Mouse (Mus musculus): Measurements from ENCODE around the gene Polr2j.
"Not testable (repeated sequence)": the region's sequence is repeated elsewhere in the genome, so short reads cannot be mapped to it uniquely, and the experiment has no call there.

The Polr2j gene

DNA sequence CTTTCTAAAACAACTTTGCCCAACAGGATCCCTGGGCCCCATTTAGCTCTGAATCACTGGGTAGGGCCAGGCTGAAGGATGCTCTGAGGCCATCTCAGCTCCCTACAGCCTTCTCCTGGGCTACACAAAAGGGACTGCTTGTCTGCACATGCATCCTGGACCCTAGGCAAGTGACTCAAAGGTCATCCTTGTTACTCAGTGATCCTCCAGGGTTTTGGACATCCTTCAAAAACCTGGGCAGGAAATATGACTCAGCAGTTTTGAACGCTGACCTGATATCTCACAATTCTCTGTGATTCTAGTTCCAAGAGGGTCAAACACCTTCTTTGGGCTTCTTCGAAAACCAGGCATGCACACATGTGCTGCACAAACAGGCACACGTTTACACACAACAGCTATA lies 7.4 kb upstream of the Polr2j start:
- no peak for DNase-seq

DNA sequence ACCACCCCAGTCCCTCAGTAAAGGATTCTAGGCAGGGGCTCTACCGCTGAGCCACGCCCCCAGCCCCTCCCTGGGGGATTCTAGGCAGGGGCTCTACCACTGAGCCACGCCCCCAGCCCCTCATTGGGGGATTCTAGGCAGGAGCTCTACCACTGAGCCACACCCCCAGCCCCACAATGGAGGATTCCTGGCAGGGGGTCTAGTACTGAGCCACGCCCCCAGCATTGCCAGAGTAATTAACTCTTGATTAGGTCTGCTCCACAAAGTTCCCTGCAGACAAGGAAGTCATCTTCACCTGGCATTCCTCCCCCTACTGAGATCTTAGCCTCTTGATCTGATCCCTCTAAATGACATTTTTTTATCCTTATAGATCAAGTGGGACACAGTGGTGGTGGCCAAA lies 2.9 kb upstream of the Polr2j start:
- DNase-seq = not testable (repeated sequence)

DNA sequence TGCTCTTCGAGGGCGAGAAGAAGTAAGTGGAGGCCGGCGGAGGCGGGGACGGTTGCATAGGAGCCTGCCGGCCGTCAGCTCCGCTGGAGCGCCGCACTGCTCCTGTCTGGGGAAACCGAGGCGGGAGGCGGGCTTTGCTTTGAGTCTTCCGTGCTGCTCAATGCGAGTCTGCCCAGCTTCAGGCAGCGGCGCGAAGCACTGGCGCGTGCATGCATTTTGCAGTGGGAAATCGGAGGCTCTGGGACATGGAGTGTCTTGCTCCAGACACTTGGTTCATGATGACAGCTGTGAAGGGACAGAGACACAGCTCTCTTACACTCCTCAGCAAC lies 317 bp downstream of the Polr2j start:
- no peak for DNase-seq

DNA sequence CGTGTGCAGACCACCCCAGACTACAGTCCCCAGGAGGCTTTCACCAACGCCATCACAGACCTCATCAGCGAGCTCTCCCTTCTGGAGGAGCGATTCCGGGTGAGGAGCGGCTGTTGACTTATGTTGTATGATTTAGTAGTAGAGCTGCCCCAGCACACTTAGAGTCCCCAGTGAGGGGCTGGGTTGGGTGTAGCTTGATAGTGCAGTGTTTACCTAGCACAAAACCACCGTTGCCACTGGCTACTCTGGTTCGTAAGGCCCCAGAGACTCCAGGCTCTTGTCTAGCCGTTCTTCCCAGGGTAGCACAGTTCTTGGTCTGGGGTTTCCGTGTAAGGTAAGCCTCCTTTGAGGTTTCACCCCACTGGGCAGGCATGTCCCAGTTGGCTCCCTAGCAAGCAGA lies 5.7 kb downstream of the Polr2j start:
- no peak for DNase-seq

DNA sequence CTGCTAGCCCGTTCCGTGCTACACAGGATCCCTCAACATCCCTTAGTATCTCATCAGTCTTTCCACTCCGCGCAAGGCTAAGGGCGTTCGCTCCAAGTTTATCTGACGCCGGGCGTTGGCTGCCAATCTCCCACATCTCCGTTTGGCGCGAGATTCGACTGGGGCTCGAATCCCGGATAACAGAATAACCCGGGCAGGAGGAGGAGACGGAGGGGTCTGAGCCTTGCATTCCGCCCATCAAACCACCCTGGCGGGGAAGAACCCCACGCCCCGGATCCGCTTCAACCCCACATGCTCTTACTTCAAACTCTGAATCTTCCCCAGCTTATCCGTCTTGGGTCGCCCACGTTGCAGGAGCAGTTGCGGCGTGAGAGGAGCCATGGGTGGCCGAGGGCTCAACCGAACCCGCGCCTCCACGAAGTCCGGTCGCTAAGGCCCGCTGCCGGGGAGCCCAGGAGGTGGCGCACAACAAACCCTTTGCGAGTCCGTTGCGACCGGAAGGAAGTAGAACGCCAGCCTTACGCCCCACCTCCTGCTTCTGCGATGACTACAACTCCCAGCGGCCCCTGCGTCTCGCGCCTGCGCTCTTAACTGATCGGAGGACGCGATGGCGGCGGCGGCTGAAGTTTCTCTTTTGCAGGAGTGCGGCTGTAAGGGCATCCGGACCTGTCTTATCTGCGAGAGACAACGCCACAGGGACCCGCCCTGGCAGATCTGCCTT lies 19.3 kb downstream of the Polr2j start, which contains the start of the genes Lrwd1 and Alkbh4:
Gene Lrwd1 (minus strand): TSS at position 504 of the 721 bp plus-strand sequence.
Gene Alkbh4 (plus strand): TSS at position 576 of the 721 bp plus-strand sequence.
- DNase-seq = peak; percentile 96 to 97

DNA sequence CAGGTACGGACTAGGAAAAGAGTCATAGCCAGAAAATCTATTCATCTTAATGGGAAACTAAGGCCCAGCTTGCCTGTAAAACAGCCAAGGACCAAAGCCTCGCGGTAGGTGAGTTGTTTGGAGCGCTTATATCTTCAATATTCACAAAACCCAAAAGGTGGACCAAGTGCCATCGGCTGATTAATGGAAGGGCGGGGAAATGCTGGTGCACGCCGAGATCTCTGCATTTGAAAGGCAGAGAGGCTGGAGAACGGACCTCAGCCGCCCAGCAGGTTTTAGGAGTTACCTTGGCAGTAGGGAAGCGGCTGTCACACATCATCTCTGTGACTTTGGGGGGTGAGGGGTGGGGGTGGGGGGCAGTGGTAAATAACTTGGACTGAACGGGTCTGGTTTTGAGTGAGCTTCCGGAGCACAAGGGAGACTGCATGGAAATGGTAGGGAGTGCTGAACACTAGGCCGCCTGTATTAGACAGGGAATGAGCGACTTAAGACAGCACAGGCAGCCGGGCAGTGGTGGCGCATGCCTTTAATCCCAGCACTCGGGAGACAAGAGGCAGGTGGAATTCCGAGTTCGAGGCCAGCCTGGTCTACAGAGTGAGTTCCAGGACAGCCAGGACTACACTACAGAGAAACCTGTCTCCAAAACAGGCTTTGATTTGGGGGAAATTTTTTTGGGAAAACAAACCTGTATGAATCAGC lies 20.0 kb downstream of the Polr2j start:
- DNase-seq = no peak

DNA sequence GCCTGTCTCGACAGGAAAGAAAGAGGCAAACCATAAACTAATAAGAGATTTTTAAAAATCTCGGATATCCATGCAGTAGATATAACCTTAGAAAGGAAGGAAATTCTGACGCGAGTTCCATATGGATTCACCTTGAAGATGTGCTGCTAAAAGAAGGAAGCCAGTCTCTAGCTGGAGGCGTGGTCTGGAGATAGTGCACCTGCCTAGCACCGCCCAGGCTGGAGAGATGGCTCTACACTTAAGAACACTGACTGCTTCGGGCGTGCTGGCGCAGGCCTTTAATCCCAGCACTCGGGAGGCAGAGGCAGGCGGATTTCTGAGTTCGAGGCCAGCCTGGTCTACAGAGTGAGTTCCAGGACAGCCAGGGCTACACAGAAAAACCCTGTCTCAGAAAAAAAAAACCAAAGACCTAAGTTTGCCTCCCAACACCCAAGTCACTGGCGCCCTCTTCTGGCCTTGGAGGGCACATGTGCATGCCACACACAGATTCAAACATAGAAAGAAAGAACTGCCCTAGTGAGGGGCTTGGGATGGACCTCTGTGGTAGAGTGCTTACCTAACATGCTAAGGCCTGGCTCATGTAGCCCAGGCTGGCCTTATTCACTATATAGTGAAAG lies 21.3 kb downstream of the Polr2j start:
- DNase-seq = peak; percentile 56 to 59

DNA sequence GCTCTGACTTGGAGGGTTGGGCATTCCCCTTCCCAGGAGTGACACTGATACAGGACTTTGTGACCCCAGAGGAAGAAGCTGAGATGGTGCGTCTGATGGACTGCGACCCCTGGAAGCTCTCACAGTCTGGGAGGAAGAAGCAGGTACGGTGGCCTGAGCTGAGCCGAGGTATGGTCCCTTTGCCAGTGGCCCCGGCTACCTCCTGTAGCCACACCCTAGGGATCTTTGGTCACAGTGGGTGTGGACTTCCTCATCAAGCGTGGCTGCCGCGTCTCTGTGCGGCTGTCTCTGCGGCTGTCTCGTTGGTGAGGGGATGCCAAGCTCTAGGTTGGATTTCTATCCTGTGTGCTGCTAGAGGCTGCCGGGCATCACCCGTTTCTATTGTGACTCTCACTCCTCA lies 23.0 kb downstream of the Polr2j start:
- DNase-seq = no peak

DNA sequence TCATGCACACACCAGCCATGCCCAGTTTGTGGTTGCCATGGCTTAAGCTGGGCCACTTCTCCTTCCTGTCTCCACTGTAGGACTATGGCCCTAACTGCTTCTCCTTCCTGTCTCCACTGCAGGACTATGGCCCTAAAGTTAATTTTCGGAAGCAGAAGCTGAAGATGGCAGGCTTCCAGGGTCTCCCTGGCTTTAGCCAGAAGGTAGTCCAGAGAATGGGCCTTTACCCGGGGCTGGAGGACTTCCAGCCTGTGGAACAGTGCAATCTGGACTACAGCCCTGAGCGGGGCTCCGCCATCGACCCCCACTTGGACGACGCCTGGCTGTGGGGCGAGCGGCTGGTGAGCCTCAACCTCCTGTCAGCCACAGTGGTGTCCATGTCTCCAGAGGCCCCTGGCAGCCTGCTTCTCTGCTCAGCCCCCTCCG lies 23.6 kb downstream of the Polr2j start:
- peak; percentile 37 to 40 for DNase-seq

DNA sequence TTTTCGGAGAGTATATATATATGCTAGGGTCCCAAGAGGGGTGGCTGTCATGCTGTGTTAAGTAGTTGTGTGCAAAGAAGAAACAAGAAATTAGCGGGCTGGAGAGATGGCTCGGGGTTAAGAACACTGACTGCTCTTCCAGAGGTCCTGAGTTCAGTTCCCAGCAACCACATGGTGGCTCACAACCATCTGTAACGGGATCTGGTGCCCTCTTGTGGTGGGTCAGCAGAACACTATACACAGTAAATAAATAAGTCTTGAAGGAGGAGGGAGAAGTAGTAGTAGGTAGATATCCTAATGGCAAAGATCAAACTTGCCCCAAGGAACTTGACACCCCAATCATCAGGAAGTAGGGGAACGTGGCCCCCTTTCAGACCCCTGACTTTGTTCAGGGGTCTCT lies 26.3 kb downstream of the Polr2j start:
- no peak for DNase-seq

DNA sequence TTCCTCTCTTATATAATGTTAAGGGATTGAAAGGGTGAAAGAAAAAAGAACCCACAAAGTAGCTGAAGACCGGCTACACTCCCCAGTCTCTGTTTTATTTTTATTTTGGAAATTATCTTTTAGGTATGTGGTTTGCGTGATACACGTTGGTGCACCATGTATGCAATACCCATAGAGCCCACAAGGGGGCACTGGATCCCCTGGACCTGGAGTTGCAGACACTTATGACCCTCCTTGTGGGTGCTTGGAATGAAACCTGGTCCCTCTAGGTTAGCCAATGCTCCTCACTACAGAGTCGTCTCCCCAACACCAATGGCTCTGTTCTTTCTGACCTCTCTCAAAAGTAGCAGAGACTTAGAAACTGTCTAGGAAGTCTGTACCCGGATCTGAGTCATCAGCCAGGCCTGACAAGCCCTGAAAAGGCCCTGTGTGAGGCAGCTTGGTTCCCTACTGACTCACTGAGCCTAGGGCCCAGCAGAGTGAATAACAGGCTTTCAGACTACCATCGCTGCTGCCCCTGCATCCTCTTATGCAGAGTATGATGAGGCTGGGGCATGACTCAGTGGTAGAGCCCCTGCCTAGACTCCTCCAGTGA lies 26.8 kb downstream of the Polr2j start:
- no peak for DNase-seq

DNA sequence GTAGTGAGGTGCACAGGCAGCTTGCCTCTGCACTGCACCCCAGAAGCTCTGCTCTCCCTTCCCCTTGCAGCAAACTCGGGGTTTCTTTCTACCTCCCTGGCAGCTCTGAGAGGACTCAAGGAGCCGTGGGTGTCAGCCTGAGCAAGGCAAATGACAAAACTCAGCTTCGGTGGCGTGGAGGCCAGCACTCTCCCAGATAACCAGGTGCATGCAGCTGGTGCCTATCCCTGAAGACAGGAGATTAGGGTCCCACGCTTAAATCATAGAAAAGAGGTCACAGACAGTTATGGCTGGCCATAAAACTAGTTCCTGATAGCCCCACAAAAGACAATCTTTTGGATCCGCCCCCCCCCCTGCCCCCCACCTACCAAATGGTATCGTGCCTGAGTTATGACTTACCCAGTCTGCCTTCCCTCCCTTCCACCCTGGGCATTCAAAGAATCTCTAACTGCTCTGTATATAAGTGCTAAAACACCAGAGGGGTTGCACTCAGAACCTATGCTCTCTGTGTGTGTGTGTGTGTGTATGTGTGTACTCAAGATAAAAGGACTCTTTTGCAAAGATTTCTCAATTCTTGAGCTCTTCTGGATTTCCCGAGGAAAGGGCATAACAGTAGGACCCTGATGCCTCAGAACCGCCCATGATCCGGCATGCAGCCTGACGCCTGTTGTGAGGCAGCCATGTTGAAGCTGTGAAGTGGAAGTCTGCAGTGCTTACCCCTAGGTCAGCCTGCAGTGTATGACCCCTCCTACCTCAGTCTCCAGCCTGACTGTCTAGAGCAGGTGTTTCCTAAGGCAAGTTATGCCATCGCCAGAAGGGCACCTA lies 28.4 kb downstream of the Polr2j start:
- no peak for DNase-seq

DNA sequence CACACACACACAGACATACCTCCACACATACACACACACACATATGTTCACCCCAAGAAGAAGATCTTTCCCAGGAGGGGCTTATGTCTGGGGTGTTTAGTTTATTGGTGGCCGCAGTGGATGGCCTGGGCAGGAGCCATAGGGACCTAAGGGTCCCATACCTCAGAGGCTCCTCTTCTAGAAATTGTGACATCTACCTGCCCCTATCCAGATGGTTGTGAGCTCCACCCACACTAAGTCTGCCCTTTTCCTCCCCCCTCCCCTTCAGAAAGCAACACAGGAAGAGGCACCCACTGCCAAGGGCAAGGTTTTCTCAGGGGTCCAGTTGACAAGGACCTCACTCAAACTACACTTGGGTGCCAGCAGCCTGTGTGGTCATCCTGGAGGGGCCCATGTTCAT lies 30.5 kb downstream of the Polr2j start:
- no peak for DNase-seq

DNA sequence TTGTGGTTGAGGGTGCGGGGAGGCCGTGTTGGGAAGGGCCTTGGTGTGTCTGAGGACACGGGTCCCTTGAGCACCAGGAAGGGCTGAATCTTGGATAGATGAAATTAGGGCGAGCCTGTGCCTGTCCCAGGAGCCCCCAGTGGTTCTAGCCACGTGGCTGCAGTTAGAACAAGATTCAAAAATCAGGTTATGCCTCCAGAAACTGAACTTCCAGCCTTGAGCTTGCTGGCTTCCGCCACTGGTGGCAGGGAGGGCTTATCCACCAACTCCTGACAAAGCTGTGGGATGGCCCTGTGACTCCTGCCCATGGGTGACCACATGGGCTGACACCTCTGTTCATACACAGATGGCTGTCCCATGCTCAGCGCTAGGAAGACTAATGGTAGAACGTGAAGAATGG lies 31.3 kb downstream of the Polr2j start:
- DNase-seq = no peak

DNA sequence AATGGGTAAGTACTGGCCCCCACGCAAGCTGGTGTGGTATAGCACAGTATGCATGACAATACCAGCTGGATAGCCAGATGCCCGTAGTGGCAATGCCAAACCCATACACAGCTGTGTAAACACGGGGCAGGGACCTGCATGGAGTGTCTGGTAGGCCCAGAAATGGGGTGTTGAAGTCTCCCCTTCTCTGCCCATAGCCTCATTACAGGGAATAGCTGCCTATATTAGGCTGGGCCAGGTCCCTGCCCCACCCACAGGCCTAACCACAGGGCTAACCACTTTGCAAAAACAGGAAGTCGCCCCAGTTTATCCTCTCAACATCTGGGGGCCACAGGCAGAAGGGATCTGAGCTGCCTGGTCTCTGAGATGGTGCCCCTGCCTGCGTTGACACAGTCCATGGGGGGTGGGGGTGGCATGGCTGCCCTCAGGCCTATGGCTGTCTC lies 32.7 kb downstream of the Polr2j start:
- not testable (repeated sequence) for DNase-seq

DNA sequence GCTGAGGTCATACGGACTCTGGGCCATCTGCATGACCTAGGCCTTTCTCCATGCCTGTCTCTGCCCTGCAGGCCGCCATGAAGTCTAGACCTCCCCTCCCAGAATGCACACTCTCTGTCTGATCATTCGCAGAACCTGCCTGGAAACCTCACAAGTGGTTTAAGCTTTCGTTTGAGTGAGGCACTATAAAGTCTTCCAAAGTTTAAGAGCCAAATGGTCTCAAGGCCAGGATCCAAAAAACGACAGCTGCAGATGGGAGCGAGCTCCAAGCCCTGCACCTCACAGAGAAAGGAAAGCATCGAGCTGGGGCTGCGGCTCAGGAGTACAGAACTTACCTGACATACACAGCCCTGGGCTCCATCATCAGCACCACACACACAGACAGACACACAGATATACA lies 35.9 kb downstream of the Polr2j start:
- no peak for DNase-seq

DNA sequence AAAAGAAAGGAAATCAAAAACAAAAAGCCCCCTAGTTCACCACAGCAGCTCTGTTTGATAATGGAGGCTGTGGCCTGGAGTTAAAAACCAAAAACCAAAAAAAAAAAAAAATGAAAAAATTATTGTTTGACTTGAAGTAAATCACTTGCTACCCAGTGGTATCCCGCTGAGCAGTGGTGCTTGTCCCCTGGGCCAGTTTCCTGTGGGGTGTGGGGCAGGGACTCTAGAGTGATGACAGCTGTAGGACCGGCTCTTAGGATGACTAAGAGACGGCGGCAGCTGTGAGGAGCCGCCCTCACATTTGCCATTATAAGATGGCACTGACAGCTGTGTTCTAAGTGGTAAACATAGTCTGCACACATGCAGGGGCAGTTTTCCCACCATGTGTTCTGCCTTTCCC lies 39.0 kb downstream of the Polr2j start:
- DNase-seq = no peak

DNA sequence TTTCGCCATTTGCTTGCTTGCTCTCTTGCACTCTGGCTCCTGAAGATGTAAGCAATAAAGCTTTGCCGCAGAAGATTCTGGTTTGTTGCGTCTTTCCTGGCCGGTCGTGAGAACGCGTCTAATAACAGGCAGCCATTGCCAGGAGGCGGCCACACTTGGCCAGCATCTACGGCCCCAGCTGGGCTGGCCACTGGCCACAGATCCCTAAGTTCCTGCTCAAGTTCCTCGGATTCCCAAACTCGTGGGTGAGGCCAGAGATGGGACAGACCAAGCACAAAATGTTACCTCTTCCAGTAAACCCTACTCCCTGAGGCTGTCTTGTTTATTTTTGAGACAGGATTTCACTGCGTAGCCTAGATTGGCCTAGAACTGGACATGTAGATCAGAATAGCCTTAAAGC lies 43.7 kb downstream of the Polr2j start:
- not testable (repeated sequence) for DNase-seq

DNA sequence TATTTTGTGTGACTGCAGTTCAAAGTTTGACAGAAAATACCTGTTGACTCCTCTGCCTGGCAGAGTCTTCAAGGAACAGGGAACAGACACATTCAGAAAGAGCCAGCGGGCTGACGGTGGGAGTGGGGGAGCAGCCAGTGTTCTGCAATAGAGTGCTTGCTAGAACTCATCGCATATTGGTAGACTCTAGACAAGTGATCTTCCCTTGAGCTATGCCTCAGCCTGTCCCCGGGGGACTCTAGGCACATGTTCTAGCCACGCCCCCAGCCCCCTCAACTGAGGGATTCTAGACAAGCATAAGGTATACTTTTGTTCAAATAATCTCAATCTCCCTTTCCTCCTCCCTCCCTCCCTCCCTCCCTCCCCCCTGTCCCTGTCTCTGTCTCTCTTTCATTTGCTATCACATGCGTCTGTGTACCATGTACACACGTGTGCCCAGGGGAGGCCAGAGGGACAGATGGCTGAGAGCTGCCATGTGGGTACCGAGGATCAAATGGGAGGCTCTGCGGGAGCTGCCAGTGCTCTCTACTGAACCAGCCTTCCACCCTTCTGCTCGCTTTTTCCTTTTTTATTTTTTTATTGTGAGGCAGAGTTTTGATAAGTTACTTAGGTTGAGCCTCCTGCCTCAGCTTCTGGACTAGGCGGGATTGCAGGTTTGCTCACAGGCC lies 47.5 kb downstream of the Polr2j start:
- peak; percentile 46 to 59 for DNase-seq

DNA sequence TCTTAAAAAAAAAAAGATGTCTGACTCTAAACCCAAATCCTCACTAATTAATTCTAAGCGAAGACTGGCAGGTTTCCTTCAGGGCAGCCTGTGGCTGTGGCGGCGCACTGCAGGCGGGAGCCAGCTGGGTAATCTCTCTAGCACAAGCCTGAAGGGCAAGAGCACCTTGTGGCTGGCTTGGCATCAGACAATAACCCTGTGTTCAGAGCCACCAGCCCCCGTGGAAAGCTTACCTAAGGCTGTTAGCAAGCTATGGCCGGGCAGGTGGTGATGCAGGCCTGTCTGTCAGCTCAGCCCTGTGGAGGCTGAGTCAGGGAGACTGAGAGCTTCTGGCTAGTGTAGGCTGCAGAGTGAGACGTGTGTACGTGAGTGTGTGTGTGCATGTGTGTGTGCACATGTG lies 48.8 kb downstream of the Polr2j start:
- peak; percentile 20 to 27 for DNase-seq

DNA sequence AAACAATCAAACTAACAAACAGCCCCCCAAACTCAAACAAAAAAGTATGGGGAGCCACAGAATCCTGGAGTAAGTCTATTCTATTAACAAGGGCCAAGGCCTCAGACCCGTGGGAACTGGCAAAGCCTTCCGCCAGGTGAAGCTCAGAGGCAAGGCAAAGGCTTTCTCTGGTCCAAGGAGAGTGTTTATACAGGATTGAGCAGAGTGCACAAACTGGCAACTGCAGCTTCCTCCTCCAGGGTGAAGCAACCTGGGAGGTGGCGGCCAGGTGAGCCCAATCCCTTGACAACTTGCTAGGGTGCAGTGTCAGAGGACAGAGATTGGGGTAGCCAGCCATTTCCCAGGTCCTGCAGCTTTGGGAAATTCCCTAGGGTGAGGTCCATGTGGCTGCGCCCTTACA lies 50.9 kb downstream of the Polr2j start:
- DNase-seq = no peak

DNA sequence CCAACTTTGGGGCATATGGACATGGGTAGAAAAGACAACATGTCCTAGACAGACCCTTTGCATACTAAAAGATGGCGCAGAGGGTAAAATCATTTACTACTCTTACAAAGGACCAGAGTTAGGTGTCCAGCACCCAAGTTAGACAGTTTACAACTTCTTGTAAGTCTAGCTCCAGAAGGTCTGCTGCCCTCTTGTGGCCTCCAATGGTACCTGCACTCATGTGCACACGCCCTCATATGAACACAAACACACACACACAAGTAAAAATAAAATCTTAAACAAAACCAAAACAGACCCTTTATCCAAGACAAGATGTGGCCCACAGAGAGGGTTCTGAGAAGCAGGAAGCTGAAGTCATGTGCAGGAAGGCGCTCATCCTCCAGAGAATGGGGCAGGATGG lies 51.6 kb downstream of the Polr2j start:
- DNase-seq = no peak

Data from cerebellum, adult 18-20 months (tissue).